Mouse (Mus musculus): Measurements from ENCODE around the gene Gm45233.
A peak's percentile ranks its signal among the peaks of the same experiment; 100 is the strongest.
"Not testable (repeated sequence)": the region's sequence is repeated elsewhere in the genome, so short reads cannot be mapped to it uniquely, and the experiment has no call there.

The Gm45233 gene

GRCm38 (mm10) chr7:43443917-43444293, at the start of gene Gm45233, which contains the start of gene Etfb:
Gm45233 (plus strand) TSS chr7:43444128.
Etfb (plus strand) TSS chr7:43444083.
- DNase-seq (ENCODE audit: low spot score in 2 of 2) = peak; percentile 79 to 93

- no peak for DNase-seq (ENCODE audit: low spot score in 2 of 2)
Observed at GRCm38 (mm10) chr7:43399501-43399900, 44.4 kb upstream of the Gm45233 start.

- no peak for DNase-seq (ENCODE audit: low spot score in 2 of 2)
Observed at GRCm38 (mm10) chr7:43402718-43403117, 41.2 kb upstream of the Gm45233 start.

GRCm38 (mm10) chr7:43407573-43407972, 36.4 kb upstream of the Gm45233 start:
- DNase-seq (ENCODE audit: low spot score in 2 of 2) = no peak

GRCm38 (mm10) chr7:43408131-43408553, 35.8 kb upstream of the Gm45233 start, which contains the start of gene Siglecg:
Siglecg (plus strand) TSS chr7:43408204.
- DNase-seq (ENCODE audit: low spot score in 2 of 2) = peak; percentile 38 to 49

- no peak for DNase-seq (ENCODE audit: low spot score in 2 of 2)
Observed at GRCm38 (mm10) chr7:43409084-43409483, 34.8 kb upstream of the Gm45233 start.

GRCm38 (mm10) chr7:43411724-43412123, 32.2 kb upstream of the Gm45233 start:
- DNase-seq (ENCODE audit: low spot score in 2 of 2) = not testable (repeated sequence)

- peak in 1 of 2 experiments; percentile 32 for DNase-seq (ENCODE audit: low spot score in 2 of 2)
Observed at GRCm38 (mm10) chr7:43417298-43417697, 26.6 kb upstream of the Gm45233 start.

GRCm38 (mm10) chr7:43422995-43423617, 20.8 kb upstream of the Gm45233 start:
- peak; percentile 72 to 87 for DNase-seq (ENCODE audit: low spot score in 2 of 2)

- DNase-seq (ENCODE audit: low spot score in 2 of 2) = no peak
Observed at GRCm38 (mm10) chr7:43423991-43424625, 19.8 kb upstream of the Gm45233 start.

GRCm38 (mm10) chr7:43427406-43427805, 16.5 kb upstream of the Gm45233 start, which contains the start of gene Lim2:
Lim2 (plus strand) TSS chr7:43427670.
- DNase-seq (ENCODE audit: low spot score in 2 of 2) = no peak

GRCm38 (mm10) chr7:43429500-43429899, 14.4 kb upstream of the Gm45233 start:
- no peak for DNase-seq (ENCODE audit: low spot score in 2 of 2)

- no peak for DNase-seq (ENCODE audit: low spot score in 2 of 2)
Observed at GRCm38 (mm10) chr7:43432891-43433290, 11.0 kb upstream of the Gm45233 start.

GRCm38 (mm10) chr7:43434676-43435075, 9.3 kb upstream of the Gm45233 start:
- no peak for DNase-seq (ENCODE audit: low spot score in 2 of 2)

GRCm38 (mm10) chr7:43436341-43437255, 7.3 kb upstream of the Gm45233 start, which contains the start of gene Nkg7:
Nkg7 (plus strand) TSS chr7:43437073.
- DNase-seq (ENCODE audit: low spot score in 2 of 2) = no peak

GRCm38 (mm10) chr7:43438611-43439010, 5.3 kb upstream of the Gm45233 start:
- no peak for DNase-seq (ENCODE audit: low spot score in 2 of 2)

- no peak for DNase-seq (ENCODE audit: low spot score in 2 of 2)
Observed at GRCm38 (mm10) chr7:43440482-43440881, 3.4 kb upstream of the Gm45233 start, which contains the start of gene Cldnd2. Cldnd2 (plus strand) TSS chr7:43440782.

GRCm38 (mm10) chr7:43441071-43441470, 2.9 kb upstream of the Gm45233 start:
- no peak for DNase-seq (ENCODE audit: low spot score in 2 of 2)

GRCm38 (mm10) chr7:43442684-43443083, 1.2 kb upstream of the Gm45233 start:
- DNase-seq (ENCODE audit: low spot score in 2 of 2) = no peak

- peak; percentile 63 to 76 for DNase-seq (ENCODE audit: low spot score in 2 of 2)
Observed at GRCm38 (mm10) chr7:43443126-43443916, 607 bp upstream of the Gm45233 start.

- DNase-seq (ENCODE audit: low spot score in 2 of 2) = no peak
Observed at GRCm38 (mm10) chr7:43447801-43448200, 3.9 kb downstream of the Gm45233 start.

Data from spleen, postnatal 10 days (tissue).